Mouse (Mus musculus) c-Kit-negative CD71-positive TER-119-positive erythroid progenitor cells, embryonic 14.5 days (primary cell): ENCODE data around the gene Tusc2.

Experiments used
- DNase-seq: peaks from one replicate; pipeline ENCODE4 v3.0.0-alpha.2; 2013; ENCODE audit warnings: low read depth, low spot score

Gene Tusc2

DNA sequence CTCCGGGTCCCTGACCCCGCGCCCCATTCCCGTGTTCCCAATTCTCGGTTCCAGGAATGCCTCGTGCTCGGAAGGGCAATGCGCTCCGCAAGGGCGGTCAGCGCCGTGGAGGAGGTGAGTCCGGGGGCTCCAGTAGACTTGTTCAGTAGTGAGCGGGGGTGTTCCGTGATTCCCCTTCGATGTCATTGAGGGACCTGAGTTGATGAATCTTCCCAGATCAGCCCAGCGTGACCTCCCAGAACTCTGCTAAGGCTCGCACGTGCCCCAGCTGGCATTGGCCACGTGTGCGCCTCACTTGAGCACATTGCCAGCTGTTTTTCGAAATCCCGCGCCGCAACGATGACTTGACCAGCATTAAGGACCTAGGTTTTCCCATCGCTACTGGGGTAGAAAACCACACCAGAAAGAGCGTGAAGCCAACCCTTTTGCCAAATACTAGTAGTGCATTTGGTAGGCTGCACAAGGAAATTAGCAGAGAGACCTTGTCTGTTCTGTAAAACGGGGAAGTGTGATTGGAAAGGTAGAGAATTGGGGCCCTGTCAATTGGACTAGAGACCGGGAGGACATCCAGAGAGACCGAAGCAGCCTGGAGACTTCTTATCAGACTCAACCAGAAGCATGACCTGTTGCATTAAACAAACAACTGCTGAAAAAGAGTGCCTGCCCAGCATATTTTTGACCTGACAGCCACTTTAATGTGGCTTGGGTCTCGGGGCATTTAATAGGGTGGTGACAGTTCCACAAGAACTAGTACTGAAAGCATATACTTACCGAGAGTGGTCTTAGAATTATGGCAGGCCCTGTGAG lies 25.0 kb downstream of the Tusc2 start:
- DNase-seq = peak; percentile 74

DNA sequence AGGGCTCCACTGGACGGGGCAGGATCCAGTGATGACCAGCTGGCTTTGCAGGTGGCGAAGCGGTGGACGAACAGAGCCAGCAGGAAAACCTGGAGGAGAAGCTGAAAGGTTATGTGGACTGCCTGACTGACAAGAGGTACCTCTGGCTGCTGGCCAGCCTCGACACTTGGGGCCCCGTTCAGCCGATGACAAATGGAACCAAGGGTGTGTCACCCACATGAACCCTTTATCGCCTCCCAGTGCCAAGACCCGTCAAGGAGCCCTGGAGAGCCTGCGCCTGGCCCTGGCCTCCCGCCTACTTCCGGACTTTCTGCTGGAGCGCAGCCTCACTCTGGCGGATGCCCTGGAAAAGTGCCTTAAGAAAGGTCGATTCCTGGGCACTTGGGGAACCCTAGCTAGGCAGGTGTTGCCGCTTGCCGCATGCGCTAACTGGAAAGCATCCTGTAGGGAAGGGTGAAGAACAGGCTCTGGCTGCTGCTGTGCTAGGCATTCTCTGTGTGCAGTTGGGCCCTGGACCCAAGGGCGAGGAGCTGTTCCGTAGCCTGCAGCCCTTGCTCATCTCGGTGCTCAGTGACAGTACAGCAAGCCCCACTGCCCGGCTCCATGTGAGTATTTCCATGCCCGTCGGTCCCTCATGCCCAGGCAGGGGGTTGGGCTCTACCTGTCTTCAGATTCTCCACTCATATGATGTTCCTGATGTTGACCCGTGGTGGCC lies 27.2 kb downstream of the Tusc2 start:
- DNase-seq = peak; percentile 54

DNA sequence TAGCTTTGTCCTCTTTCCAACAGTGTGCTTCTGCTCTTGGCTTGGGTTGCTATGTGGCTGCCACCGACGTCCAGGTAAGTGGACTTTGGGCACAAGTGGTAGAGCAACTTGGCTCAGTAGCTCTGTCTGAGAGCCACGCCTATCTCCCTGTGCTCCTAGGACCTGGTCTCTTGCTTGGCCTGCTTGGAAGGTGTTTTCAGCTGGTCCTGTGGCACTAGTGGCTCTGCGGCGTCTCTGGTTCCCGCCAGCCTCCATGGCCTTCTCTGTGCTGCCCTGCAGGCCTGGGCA lies 27.7 kb downstream of the Tusc2 start:
- DNase-seq = no peak

DNA sequence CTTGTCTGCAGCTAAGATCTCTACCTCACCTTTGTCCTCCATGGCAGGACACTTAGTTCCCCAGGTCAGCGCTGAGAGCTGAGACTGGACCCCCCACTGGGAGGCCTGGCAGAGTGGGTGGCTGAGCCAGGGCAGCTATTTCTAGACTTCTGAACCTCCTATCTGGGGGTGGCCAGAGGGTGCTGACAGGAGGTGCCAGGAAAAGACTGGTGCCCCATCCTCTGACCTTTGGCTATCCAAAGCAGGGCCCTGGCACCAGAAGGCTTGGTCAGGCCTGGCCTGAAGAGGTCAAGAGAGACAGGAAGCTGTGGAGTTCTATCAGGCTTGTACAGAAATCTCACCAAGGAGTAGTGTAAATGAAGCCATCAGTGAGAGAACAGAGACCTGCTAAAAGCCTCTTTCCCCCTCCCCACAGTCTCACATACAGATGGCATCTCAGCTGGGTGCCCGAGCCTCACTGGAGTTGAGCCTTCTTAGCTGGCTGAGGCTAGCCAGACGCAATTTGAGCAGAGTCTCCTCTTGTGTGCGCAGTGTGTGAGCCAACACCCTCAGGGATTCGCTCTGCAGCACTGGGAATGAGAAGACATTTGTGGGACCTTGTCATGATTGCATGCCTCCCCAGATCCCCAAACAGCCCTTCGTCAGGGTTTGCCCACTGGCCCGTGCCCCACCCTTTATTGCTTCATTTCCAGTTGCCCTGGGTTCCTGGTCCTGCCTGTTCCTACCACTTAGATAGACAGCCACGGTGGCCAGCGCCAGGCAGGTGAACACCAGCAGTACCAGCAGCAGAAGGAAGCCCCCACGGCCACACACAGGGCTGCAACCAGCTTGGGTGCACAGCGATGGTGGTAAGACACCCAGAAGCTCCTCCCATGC lies 30.3 kb downstream of the Tusc2 start:
- DNase-seq = no peak

DNA sequence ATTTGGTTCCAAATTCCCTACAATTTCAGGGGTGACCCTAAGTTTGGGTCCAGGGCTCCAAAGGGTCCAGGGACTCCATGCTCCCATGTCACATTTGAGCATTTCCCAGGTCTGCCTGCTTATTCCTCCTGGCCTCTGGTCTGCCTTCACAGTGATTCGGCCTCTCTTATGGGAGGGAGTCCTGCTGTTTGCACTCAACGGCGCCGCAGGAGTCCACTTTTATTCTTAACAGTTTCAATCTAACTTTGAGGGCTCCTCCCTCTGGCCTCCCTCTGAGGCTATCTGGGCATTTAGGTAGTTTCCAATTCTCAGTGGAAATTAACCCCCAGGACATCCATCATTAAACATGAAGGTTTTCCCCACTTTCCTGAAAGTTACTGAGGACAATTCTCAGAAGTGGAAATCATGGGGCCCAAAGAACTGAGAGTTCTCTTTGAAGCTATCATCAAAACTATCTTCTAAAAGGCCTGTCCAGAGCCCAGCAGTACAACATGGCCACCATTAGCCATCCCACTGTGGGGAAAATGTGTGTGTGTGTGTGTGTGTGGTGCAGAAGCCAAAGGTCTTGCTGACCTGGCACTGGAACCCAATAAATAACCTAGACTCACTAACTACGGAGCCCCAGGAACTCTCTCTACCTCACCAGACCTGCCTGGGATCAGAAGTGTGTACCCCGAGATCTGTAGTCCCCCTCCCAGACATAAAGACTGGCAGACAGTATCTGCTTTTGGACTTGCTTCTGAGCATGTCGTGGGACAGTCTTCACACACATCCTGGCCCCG lies 31.4 kb downstream of the Tusc2 start:
- DNase-seq = no peak

DNA sequence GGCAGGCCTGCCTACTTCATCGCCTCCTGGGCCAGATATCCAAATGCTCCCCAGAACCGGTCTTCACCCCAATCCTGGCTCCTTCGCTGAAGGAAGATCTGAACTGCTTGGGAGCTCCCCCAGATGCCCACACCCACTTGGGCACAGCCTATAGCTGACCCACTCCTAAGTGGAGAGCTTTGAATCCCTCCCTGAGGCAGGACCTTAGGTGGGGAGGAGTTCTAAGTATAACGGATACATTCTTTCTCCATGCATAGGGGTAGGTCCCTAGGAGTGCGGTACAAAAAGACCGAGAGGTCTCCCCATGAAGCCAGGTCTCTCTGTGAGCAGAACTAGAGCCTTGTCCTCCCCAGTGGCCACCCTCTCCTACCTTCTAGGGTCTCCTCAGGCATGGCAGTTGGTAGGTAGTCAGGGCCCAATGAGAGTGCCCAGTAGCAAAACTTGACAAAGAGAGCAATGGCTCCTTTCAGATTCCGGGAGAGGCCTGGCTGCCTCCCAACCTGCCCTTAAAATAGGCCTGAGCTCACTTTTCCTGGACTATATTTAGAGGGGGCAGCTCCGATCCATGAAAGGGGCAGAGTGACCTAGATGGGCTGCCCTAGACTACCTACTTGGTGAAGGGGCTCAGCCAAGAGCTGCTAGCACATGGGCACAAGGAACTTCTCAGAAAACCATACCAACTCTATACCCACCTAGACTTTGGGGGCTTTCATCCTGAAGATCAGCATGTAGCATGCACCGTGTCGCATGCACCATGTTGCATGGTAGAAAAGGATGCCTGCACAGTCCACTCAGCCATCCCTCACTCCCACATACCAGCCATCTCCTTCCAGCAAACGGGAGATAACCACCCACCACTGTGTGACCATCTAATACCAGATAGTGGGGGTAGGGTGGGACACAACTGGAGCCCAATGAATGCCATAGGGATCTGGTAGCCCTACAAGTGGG lies 33.8 kb downstream of the Tusc2 start:
- DNase-seq = no peak

DNA sequence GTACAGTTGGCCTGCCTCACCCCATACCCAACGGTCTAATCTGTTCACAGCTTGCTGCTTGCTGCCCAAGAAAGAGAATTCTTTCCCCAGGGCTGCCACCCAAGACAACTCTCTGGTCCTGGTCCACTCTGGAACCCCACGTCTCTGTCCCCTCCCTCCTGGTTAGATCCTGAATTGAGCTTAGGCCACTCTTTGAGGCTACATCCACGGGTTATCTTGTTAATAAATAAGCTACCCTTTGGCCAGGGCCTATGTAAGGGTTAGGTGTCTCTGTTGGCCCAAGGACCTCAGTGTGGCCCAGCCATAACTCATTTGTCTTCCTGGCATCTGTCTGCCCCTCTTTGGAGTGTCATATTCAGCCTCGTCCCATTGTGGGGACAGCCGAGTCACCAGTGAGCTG lies 35.3 kb downstream of the Tusc2 start:
- no peak for DNase-seq

DNA sequence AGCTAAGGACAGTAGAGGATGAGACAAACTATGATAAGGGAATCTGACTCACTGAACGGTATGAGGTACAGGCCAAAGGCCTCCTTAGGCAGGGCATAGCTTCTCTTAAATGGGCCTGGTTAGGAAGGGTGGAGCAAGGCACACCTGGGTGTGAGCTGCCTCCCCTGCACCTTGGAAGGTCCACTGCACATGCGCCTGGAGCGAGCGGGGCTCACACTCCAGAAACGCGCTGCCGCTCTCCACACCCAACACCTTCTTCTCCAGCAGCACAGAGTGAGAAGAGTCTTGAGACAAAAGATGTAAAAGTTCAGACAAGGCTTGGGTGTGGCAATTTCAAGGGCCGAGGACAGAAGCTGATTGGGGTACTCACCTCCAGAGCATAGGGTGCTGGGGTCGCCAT lies 36.4 kb downstream of the Tusc2 start:
- DNase-seq = no peak

DNA sequence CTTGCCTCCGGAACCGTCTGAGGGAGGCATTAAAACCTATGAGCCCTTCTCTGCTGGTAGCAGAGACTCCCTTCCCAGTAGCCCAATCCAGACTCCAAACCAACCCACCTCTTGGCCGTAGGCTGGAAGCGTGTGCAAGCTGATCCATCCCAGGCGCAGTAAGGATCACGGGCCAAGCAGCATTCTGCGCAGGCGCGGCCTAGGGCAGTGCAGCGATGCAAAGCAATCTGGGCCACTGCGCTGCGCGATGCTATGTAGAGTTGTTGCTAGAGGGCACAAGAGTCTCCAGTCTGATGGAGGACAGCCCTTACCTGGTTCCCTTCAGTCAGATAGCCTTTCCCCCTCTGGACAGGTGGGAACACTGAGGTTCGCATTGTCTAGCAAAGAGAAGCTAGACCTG lies 36.8 kb downstream of the Tusc2 start:
- DNase-seq = no peak

DNA sequence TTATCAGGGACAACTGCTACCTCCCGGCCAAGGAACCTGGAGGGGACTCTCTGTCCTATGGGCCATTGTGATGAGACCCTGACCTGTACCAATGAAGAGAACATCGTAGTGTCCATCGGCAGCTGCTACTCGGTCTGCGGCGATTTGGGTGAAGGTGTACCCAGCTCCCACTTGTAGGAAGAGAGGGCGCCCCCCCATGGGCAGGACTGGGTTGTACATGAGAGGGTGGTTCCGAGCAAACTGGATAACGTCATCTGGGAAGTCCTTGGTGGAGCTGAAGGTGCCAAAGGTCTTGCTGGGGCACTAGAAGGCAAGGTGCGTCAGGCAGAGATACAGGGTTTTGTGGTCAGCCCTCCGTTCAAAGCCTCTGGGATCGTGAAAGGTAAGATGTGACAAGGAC lies 37.7 kb downstream of the Tusc2 start:
- no peak for DNase-seq

DNA sequence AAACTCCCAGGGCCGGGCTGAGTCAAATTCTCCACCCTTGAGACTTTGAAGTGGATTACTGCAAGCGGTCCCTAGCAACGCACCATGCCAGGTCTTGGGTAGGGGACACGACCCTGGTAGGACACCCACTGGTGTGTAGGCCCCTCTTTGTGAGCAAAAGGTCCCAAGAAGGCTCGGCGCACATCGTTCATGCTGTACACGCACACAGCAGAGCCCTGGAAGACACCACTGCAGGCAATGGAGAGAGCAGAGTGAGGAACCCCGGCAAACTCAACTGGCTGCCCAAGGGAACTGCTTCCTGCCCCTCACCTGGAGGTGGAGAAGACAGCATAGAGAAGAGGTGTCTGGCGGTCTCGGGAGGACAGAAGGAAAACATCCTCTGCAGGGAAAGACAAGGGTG lies 38.2 kb downstream of the Tusc2 start:
- no peak for DNase-seq

DNA sequence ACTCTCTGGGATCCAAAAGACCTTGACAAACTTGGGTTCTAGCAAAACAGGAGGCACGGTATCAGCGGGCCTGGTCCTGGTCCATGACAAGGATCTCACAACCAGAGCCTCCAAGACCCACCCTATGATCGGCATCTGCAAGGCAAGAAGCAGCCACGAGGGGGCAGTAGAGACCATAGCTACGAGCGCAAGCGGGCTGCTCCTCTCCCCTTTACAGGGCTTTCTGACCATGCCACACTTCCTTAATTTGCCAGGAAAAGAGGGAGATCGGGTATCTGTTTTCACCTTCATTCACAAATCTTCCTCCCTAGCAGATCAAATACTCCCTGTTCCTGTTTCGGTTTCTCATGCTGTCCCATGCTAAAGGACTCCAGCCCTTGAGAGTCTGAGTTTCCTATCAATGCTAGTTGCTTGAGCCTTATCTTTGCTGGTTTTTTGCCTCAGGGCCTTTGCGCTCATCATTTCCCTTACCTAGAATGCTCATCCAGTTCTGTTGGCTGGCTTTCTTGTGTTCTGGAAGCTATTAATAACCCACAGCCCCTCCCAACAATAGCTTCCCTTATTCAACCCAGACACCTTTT lies 39.1 kb downstream of the Tusc2 start:
- DNase-seq = peak; percentile 81

DNA sequence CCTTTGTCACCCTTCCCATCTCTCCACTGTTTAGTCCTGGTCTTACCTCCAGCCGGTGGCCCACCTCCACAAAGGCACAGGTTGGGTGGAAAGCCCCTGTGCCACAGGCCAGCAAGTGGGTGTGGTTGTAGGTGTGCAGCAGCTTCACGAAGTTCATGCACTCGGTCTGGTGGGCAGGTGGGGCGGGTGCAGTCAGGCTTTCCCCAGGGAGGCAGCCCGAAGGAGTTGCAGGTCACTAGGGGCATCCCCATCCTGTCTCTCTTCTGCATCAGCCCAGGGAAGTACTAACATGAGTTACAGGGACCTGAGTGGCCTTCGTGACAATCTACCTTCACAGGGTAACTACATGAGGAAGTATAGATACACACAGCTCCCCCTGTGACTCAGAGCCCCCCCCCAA lies 40.2 kb downstream of the Tusc2 start:
- DNase-seq = no peak

DNA sequence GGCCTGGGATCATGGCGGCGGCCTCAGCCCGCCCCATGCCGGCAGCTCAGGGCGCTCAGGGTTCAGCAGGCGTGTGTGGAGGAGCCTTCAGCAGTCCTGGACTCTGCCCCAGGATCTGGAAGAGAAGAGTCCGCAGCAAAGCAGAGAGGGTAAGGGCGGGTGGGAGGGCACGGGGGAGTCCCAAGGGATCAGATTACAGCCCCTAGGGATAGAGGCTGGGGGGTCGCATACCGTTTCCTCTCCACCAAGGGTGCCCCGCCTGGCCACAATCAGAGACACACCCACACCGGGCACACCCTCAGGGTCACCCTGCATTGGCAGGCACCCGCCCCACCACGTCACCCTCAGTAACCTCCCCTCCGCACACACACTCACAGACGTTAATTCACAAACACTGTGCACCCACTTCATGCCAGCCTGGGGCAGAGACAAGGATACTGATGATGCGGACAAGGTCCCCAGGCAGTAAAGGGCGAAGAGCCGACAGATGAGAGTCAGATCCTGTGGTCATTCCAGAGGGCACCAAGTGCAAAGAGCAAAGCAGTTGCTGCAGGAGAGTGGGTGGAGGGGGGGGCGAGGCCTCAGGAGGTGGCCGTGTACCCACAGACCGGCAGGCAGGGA lies 42.1 kb downstream of the Tusc2 start:
- DNase-seq = no peak

DNA sequence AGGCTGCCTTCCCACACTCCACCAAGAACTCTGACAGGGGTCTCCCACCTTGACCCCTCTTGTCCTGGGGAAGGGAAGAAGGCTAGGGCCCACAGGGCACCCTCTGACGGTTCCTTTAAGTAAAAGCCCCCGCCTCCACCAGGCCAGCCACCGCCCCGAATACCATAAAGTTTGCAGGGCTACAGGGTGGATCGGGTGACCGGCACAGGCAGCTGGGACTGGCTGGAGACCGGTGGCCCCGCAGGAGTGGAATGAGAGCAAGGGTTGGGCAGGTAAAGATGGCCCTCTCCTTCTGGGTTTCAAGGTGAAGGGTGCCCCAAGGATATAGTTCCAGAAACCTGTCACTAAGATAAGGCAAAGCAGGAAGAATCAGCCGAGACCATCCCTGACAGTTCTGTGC lies 43.5 kb downstream of the Tusc2 start:
- DNase-seq = no peak

DNA sequence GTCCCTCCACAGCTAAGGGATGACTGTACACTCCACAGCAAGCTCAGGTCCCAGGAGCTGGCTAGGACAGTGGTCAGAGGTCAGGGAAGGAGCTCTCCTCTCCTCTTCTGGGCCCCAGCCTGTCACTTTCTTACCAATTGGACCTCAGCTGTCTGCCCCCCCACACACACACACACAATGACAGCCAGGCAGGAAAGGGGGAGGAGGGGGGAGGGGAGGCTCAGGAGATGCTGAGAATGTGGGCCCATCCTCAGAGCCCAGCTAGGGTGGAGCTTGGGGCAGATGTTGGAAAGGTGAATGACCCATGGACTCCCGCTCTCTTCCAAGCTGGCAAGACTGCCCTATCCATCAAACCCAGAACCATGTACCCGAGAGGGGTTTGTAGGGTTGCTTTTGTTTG lies 44.0 kb downstream of the Tusc2 start:
- DNase-seq = no peak

DNA sequence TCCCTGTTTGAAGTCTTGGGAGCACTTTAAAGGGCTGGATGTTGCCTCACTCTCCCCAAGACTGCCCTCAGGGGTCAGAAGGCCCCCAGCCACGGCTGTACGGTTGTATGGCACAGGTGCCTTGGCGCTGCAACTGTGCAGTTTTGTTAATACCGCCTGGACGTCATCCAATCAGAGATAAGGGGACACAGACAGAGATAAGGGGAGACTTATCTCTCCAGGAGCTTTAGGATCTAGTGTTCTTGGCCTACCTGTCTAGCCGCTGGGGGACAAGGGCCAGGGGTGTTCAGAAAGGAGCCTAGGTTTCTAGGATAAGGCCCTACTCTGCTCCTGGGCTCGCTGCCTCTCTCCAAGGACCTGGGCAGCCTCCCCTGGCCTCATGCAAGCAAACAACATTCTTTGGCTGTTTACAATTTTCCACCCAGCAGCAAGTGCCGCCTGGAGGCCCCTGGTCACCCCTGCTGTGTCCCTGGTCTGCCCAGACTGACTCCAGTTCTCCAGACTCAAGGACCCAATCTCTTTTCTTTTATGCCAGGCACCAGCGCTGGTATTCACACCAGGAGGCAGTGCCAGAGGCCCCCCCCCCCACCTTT lies 44.7 kb downstream of the Tusc2 start:
- no peak for DNase-seq

DNA sequence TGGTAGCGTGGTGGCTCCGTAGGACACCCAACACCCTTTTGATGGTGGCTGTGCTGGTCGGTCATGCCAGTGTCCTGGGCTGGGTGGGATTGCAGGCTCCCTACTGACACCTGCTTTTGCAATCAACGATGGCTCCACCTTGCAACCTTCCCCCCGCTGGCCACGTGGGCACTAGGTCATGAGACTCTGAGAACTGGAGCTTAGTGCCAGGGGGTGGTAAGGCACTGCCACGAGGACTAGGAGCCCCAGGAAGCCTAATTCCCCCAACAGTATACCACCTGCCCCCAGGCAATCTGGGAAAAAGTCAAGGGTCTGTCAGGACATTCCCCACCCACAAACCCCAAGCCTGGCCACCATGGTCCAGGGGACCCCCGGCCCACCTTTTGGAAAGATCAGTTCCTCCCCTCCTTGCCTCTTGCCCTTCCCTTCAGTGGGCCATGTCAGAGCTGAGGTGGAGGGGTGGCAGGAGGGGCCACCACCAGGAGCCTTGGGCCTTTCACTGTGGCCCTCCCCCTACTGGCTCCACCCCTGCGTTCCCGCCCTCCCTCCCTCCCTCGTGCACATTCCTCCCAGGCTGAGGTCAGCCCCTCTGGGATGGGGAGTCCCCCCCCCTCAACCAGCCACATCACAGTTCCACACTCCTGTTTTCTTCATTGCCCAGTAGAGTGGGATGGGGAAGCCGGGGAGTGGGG lies 45.8 kb downstream of the Tusc2 start, which contains the start of gene Sema3b:
Gene Sema3b, minus strand, starts transcription at position 489 of the 692 bp plus-strand sequence.
- DNase-seq = no peak

DNA sequence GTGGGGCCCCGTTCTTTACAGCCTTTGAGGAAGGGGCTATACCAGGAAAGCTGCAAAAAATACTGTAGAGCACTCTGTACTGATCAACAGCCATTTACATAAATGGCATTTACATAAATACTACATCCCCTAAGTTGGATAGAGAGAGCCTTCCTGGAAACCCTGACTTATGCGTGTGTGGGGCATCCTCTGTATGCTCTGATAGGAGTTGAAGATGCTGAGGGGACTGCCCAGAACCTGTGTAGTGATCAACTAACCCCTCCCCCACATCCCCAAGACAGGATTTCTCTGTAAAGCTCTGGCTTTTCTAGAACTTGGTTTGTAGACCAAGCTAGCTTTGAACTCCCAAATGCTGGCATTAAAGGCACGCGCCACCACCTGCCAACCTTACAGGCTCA lies 46.4 kb downstream of the Tusc2 start:
- no peak for DNase-seq
